Mouse (Mus musculus): ENCODE data around the gene Med27.
A peak's percentile ranks its signal among the peaks of the same experiment; 100 is the strongest.

The Med27 gene

DNA sequence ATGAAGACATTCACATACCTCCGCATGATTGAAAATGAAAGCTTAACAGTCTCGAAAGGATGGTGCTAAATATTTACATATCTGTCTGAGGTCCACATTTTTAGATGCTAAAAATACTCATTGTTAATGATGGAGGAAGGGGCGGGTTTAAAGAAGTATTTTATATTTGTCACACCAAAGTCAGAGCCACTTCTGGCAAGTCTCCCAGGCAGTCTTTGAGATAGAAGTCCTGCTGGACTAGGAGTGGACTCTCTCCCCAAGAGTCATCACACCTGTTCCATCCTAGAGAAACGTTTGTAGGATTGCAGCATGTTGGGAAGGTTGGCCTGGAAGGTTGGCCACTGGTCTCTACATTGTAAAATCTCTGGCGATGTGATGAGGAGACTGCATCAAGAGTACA, 90.5 kb downstream of the Med27 start:
- peak; percentile 28 for DNase-seq (ENCODE audit: low read depth, low spot score)

DNA sequence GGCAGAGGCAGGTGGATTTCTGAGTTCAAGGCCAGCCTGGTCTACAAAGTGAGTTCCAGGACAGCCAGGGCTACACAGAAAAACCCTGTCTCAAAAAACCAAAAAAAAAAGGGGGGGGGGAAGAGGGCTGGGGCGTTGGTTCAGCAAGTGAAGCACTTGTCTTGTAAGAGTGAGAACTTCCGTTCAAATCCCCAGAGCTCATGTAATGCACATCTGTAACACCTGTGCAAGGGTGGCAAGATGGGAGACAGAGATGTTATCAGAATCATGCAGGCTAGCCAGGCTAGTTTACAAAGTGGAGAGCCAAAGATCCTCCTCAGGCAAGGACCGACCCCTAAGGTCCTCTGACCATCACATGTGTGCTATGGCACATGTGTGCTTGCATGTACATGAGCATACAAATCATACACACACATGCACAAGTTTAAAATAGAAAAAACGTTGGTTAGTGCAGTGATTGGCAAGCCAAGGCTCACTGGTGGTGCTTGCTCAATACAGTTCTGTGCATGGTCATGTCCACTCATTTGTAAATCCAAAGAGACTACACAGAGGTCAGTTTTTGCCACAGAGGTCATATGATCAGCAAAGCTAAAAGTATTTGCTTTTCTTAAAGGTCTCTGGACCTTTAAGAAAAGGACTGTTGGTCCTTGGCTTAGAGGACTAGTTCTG, 91.4 kb downstream of the Med27 start:
- DNase-seq (ENCODE audit: low read depth, low spot score): peak; percentile 67

DNA sequence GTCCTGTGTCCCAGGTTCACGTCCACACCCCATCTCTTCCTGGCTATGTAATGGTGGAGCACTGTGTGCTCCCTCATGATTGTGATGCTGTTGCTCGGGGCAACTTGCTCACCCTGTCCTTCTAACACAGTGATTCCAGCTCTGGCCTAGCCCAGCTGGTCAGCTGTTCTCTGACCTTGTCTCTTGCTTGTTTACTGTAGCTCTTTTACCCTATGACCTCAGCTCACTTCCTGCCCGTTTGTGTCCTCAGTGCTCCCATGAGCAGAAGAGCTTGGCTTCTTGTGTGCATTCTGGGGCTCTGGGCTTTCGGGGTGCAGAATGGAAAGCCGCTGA, 91.9 kb downstream of the Med27 start:
- DNase-seq (ENCODE audit: low read depth, low spot score): no peak

DNA sequence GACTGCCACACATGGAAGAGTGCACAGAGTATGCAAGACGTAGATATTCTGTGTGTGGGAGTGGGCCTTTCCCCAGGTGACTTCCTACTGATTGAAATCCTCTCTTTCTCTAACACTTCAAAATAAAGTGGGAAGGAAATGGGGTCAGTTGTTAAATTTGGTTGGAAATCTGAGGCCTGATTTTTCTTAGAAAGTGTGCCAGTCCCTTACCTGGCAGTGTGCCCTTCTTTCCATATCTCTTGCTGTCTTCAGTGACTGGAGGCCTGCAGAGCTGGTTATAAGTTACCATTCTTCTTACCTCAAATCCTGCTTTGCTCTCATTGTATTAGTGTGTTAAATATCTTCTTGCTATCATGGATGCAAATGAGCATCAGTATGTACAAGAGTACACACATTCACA, 92.4 kb downstream of the Med27 start:
- no peak for DNase-seq (ENCODE audit: low read depth, low spot score)

DNA sequence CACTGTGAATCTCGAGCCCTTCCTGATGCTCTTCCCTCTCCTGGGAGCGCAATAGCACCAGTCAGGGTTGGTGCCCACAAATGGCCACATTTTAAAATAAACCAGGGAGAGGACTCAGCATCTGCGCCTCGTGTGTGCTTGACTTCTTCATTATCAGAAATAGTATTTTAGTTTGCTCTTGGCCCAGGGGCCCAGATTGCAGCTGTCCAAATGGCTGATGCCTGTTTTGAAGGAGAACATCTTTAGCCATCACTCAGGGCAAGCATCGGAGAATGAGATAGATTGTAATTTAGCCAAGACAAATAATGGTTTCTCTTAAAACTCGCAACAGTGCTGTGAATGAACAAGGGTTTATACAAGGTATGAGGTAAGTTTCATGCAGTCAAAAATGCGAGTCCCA, 92.8 kb downstream of the Med27 start:
- peak; percentile 58 for DNase-seq (ENCODE audit: low read depth, low spot score)

DNA sequence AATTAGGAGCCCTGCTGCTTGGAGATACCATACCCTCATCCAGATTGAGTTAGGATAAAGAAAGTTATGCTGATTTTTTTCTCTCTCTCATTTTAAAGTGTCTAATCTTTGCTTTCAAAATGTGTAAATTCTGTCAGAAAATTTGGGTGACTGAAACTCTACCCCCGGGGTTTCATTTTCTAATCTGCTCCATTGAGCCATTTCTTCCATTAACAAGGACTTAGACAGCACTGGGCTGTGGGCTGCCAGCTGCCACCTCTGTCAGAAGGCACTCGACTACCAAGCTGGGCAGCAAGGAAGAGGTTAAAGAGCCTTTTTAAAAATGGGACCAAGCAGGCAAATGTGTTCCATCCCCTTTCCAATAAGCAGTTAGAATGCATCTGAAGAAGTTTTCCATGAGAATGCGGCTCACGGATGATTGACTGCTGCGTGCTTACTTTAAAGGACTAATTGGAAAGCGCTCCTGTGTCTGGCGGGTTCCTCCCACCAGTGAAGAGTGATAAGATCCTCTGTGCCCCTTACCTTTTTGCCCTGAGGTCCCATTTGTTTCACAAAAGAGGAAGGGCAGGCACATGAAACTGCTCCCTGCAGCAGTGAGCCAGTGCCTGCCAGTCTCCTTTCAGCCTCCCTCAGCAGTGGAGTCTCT, 93.4 kb downstream of the Med27 start:
- DNase-seq (ENCODE audit: low read depth, low spot score): peak; percentile 74

DNA sequence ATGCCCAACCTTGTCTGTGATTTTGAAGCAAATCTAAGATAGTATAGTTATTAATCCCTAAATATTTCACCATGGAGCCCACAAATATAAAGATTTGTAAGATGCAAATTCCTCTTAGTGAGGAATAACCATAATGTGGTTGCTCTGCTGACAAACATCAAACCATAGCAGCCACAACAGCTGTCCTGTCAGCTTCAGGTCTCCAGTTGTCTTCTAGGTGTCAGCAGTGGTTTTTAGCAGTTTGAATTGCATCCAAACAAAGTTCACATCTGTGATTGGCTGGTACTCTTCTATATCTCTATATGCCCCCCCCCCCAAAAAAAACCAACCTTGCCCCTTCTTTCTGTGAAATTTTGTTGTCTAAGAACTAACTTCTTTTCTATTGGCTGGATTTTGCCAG, 95.7 kb downstream of the Med27 start:
- DNase-seq (ENCODE audit: low read depth, low spot score): no peak

DNA sequence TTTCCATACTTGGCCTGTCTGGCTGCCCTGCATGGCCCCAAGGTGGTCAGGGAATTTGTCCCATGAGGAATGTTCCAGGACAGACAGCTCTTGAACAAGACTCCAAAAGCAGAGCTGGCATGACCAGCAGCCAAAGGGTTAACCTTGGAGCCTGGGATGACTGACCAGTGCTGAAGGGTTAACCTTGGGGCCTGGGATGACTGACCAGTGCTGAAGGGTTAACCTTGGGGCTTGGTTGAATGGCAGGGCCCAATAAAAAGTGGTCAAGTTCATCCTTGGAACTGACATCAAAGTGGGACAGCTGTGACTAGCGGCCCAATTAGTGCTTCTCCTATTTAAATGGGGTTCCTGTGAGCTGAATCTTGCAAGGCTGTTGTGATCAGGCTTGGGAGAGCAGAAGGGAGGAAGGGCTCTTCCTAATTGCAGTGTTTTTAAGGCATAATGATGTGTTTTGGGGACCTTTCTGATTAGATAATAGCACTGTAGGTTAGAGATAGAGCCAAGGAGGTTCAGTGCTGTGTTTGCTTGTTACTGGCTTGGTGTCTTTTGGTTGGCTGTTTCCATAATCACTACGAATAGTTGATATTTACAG, 97.1 kb downstream of the Med27 start:
- DNase-seq (ENCODE audit: low read depth, low spot score): no peak

DNA sequence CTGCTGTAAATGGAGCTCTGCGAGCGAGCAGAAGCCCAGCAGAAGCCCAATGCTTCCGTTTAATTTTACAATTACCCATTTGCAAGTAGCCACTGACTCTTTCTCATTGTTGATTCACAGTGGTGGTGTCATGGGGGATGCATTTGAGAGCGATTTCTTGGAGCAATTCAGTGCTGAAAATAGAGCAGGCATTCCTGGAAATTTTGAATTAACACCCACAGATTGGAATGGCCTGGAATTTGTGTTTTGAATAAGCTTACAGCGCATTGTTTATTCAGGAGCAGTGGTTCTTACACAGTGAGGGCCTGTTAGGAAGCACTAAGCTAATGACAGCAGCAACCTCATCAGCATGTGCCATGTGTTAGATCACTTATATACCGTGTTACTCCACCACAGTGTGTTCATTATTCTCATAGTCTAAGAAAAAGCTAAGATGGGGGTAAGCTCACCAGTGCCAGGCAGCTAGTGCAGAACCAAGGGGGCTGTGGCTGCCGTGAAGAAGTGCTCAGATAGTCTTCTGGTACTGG, 101.9 kb downstream of the Med27 start:
- DNase-seq (ENCODE audit: low read depth, low spot score): no peak

DNA sequence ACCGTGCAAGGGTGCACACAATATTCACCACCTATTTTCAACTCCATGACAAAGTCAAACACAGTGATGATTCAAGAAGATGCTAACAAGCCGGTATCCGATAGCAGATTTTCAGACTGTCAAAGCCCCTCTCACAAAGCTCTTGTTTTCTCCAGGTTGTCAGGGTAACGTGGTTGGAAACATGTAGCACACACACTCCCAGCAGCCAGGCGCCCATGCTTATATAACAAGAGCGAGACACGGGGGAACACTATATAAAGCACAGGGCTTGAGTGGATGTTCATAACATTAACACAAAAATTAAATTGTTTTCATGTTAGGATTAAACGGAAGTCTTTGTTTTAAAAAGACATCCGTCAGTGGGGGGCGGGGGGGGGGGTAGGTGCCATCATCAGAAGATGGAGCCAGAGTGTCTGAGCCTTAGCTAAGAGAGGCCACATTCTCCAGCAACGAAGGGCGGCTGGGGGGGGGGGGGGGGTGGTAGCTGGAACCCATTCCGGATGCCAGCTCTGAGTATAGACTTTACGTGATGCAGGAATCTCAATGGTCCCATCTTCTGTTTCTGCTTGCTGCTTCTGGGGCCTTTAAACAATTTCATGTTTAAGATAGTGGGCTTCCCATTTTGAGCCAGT, 104.9 kb downstream of the Med27 start:
- no peak for DNase-seq (ENCODE audit: low read depth, low spot score)

DNA sequence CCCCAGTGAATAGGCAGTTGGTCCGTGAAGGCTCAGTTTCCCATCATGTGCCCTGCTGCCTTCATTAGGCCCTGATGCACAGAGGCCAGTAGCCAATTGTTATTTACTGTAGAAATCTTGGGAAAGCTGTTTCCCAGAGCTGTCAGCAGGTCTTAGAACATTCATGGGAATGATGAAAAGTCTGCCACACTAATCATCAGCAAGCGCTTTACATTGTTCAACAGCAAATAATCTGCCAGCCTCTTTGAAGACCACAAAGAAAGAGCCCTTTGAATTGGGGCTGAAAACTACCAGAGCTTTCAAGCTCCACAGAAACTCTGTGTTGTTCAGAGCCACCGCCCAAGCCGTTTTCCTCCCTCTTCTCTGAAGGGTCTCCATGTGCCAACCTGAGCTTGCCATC, 106.8 kb downstream of the Med27 start:
- DNase-seq (ENCODE audit: low read depth, low spot score): no peak

DNA sequence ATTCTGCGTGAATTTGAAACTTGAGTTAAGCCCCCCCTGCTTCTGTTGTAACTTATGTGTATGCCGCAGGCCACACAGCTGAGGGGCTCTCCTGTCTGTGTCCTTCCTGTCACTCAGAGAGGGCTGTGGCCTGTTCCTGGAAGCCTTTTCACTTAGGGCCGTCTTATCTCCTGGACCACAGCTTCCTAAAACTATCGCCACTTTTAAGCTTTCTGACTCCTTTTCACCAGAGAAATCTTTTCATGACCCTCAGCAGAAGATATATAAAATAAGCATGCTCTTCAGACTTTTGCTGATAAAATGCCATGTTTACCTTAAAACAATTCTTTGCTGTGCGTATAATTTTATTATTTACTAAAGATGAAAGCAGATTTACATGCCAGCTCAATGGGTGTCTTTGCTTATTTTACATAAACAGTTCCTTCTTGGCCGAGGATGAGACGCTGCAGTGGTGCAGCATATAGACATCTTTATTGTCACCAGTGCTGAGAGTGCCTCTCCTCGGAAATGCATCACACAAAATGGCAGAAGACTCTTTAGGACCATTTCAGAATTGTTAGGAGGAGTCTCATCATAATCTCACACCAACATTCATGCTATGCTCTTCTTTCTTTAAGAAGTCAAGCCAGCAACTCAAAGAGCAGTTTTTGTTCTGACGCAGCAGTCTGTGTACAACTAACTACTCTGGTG, 110.2 kb downstream of the Med27 start:
- DNase-seq (ENCODE audit: low read depth, low spot score): no peak

DNA sequence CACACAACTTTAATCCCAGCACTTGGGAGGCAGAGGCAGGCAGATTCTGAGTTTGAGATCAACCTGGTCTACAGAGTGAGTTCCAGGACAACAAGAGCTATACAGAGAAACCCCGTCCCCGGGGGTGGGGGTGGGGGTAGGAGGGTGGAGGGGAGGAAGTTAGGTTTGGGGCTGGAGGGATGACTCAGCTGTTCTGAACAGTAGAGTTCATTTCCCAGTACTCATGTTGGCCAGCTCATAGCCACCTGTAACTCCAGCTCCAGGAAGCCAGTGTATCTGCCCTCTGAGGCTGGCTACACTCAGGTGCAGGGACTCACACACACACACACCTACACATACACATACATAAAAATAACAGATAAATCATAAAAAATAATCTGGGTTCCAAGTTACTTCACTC, 111.1 kb downstream of the Med27 start:
- peak; percentile 47 for DNase-seq (ENCODE audit: low read depth, low spot score)

DNA sequence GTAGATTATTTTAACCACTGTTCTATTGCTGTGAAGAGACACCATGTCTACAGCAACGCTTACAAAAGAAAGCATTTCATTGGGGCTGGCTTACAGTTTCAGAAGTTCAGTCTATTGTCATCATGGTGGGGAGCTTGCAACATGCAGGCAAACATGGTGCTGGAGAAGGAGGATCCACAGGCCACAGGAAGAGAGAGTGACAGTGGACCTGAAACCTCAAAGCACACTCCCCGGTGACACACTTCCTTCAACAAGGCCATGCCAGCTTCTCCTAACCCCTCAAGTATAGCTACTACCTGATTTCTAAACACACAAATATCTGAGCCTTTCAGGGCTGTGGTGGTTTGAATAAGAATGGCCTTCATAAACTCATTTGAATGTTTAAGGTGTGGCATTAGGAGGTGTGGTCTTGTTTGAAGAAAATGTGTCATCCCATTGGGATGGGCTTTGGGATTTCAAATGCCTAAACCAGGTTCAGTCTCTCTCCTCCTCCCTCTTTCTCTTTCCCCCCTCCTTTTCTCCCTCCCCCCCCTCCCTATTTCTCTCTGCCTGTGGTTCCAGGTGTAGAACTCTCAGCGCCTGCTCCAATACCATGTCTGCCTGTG, 111.8 kb downstream of the Med27 start:
- no peak for DNase-seq (ENCODE audit: low read depth, low spot score)

DNA sequence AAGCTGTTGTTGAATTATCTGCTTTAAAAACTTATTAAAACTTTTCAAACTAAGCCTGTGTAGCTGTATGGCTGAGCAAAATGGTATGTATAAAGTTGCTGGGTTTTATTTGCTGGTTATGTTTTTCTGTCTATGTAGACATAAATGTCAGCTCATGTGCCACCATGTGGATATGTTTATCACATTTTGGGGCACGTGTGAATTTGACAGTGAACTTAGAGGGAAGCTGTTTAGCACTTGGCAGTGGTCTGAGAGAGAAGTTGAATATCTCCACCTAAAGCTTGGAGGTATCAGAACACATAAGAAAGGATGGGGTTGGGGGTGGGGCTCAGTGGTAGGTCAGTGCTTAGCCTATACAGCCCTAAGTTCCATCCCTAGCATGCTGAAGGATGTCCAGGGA, 113.0 kb downstream of the Med27 start:
- no peak for DNase-seq (ENCODE audit: low read depth, low spot score)

DNA sequence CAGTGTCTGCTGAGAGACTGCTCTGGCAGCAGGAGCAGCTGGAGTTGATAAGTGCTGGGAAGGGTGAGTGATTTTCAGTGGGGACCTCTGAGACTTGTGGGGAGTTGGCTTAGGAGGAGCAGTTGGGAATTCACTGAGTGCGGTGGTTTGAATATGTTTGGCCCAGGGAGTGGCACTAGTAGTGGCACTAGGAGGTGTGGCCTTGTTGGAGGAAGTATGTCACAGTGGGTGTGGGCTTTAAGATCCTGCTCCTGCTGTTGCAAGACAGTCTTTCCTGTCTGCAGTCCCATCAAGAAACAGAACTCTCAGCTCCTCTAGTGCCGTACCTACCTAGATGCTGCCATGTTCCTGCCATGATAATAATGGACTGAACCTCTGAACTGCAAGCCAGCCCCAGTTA, 115.2 kb downstream of the Med27 start:
- peak; percentile 11 for DNase-seq (ENCODE audit: low read depth, low spot score)

DNA sequence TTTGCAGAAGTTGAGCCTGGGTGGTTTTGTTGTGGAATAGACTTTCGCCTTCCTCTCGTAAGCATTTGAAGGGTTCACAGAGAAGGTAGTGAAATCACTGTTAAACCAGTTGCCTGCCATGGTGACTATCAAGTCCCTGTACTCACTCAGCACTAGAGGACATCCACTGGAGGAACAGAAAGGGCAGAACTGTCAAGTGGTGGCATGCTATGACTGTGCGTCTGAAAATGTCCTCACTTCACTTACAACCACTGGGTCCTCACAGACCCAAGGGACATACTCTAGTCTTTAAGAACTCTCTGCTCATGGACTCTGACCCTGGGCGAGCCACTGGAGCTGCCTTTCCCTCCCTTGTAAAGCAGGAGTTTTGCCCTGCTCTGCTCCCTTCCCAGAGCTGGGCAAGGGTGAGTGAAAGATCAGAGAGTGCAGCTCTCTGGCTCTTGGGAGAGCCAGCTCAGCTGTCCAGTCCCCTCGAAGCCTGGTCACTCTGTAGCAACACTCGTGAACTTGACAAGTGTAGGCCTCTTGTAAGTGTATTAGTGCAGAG, 116.5 kb downstream of the Med27 start:
- DNase-seq (ENCODE audit: low read depth, low spot score): peak; percentile 12

DNA sequence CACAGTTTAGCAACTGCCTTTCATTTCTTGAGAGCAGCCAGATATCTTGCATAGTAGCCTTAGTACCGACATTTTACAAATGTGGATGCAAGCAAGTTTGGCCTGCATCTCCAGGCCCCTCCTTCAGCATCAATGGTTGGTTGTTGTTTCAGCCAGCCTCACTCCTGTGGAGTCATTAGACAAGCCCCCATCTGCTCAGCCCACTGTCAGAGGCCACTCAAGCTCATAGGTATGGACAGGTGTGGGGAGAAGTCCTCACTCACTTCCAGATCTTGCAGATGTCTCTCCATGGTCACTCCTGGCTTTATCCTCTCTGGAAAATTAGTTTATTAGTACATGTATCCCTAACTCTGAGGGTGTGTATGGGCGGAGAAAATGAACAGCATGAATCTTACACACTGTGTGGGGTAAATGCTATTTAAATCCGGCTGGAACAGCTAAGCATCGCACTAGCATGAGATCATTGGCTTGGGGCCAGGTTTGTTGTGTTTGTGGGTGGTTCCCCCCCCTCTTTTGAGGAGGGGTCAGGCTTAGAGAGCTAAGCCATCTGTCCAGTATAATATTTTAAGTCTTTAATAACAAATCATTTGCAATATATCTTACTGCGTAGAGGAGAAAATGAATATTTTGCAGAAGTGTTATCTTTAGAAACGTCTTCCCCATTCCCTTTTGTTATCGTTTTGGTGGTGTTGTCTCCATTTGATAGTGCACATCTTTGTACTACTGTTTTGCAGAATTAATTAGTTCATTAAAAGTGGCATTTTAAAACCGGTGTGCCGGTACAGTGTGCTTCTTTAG, 118.4 kb downstream of the Med27 start:
- no peak for DNase-seq (ENCODE audit: low read depth, low spot score)

DNA sequence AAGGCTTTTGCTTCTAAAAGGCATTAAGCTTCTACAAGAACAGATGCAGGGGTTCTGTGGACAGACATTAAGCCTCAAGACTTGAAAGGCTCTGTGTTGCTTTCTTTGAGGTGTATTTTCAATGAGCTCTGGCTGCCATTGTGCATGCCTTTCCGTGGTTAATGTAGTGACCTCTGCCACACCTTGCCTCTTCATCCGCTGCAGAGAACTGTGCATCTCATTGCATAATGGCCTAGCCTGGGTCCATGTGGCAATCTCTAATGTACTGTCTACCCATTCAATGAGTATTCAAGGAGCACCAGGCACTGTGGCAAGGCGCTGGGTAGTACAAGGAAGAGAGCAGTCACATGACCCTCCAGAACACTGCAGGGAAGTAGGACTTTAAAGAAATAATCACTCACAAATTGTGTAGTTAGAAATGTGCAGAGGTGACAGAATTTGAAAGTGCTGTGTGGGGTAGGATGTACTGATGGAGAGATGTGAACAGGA, 119.1 kb downstream of the Med27 start:
- no peak for DNase-seq (ENCODE audit: low read depth, low spot score)

DNA sequence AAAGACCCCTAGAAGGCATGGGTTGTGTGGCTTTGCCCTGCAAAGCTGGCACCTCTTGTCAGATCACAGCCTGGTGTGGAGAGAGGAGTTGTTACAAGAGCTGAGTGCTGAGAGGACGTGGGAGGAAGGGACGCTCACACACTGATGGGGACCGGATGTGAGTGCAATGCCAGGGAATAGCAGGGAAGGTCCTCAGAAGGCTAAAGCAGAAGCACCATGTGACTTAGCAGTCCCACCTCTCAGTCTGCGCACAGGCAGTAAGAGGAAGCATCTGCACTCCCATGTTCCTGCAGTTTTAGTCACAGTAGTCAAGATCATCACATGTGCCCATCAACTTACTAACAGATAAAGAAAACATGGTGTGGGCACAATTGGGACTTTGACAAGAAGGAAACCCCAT, 119.8 kb downstream of the Med27 start:
- no peak for DNase-seq (ENCODE audit: low read depth, low spot score)
